Mouse (Mus musculus) ES-E14 (cell line): ENCODE measurements around the gene Aldh5a1.

ENCODE experiments used
- HCFC1 ChIP-seq: IDR thresholded peaks from 2 replicates; pipeline ENCODE4 v1.6.1; 2012; ENCODE audit warnings: low read length, inconsistent platforms, borderline replicate concordance; ENCODE audit not compliant: insufficient read depth
- MAFK ChIP-seq: IDR thresholded peaks from 2 replicates; pipeline ENCODE4 v1.6.1; 2014; ENCODE audit warnings: mild to moderate bottlenecking, low read depth, low read length, inconsistent platforms; ENCODE audit not compliant: insufficient read depth

DNA sequence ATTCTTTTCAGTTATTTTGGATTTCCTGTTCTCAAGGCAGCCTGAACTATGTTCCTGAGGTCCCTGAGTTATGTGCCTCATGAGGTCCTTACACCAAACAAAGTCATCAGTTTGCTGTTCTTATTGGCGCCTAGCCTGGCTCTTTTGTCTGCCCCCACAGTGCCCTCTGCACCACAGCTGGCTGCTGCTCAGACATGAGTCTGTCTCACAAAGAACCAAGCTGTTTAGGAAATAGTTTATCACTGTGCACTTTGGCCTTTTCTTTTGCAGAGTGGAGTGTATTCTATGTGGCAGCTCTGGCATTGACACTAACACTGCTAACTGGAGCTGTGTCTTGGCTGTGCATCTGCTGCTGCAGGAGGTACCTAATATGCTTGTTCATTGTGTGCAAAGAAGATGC is 47.9 kb downstream of the Aldh5a1 start:
- no peak for TF ChIP-seq HCFC1
- TF ChIP-seq MAFK: no peak
